Mouse (Mus musculus) retina, postnatal 1 day (tissue): ENCODE results near the gene Cep131.

Experiments
- DNase-seq: peaks from one replicate; pipeline ENCODE4 v3.0.0-alpha.2; 2012

Cep131 gene

DNA sequence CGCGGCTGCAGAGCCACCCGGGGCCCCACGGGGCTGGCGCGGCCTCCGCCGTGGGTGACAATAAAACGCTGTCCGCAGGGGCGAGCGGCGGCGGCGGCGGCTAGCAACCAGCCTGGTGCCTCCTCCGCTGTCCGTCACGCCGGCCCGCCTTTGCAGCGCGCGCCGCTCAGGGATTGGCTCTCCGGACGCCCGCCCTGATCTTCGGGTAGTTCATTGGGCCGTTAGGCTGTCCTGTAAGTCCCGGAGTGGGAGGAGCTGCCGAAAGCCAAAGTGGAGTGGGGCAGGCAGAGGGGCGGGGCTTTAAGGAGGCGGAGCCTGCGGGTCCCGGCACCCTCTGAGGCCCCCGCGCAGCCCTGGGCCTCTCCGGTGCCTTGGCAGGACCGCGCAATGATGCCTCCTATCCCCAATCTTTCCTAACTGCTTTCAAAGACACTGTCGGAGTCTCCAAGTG, at the start of gene Cep131:
Gene Cep131 (minus strand): TSS at position 126 of the 451 bp plus-strand sequence.
- DNase-seq, result peak; percentile 99

DNA sequence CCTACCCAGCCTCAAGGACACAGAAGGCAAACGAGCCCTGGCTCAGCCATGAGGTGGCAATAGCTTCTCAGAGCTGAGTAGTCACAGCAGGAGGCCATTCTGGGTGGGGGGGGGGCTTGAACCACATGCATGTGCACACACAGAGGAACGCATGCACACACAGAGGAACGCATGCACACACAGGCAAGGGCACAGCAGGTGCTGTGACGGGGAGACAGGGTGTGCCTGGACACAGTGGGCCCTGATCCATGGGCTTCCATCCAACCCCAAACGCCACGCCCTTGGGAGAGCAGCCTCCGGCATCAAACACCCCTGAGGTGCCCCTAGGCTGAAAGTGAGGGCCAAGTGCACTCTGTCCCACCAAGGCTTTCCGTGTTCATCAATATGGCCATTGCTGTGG, 49.6 kb upstream of the Cep131 start:
- DNase-seq, result no peak

DNA sequence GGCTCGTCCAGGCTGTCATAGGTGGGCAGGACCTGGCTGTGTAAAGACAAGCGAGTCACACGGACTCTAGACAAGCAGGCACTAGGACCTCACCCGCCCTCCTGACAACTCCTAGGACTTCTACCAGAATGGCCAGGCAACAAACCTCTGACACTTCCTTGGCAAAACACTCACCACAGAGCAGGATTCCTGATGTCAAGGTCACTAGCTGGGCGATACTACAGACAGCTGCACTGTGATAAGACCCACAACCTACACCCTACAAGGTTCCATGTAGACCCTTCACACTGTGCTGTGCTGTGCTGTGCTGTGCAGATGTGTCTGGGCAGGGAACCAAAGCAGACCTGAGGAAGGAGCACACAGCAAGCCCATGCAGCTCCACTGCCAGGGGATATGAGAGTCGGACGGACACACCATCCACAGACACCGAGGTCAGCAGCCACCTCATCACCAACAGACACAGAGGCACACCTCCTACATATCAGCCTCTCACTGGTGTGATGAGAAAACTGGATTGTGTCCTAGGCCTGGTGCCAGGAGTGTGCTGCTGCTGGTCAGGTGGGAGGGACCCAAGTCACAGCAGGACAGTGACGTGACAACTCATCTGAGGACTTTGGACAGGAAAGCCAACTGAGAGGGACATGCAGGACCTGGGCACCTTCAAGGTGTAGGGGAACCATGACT, 48.4 kb upstream of the Cep131 start:
- DNase-seq, result no peak

DNA sequence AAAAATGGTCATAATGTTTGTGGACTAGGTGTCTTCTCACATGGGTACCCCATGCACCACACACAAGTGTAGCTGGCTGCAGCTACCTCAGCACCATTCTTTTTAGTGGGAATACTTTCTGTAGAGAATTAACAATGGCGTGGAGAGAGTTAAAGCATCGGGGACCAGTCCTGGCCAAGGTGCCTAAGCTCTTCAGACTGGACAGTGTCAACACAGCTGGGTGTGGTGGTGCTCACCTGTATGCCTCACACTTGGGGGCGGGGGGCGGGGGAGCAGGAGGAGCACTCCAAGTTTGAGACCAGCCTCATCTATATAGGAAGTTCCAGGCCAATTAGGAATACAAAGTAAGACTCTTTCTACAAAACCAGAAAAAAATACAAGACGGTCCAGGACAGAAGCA, 47.5 kb upstream of the Cep131 start:
- no peak for DNase-seq

DNA sequence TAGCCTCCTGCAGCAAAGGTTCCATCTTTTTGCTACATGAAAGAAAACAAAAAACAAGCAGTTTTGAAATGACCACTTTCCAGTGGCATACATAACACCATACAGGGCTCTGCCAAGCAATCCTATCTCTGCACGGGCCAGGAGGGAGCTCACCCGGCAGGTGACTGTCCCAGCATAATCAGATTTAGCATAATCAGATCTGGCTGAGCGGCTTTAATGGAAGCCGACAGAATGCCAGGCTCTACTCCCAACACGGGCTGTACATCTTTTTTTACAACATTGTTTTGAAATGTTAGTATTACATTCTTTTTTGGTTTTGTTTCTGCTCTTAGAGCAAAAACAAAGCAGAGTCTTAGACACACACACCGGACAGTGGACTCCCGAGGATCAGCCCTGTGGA, 42.7 kb upstream of the Cep131 start:
- DNase-seq, result peak; percentile 48

DNA sequence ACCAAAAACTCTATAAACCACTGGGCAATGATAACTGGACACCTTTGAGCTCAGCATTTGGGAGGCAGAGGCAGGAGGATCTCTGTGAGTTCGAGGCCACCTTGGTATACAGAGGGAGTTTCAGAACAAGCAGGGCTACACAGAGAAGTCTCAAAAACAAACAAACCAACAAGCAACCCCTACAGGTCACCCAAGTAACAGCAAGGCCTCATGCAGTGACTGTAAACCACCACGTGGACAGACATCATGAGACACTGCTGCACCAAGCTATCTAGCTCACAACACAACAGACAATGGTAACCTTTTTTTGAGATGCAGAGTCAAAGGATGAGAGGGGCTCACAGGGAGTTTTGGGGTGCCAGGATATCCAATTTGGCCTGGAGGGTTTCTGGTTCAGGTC, 40.2 kb upstream of the Cep131 start:
- DNase-seq, result no peak

DNA sequence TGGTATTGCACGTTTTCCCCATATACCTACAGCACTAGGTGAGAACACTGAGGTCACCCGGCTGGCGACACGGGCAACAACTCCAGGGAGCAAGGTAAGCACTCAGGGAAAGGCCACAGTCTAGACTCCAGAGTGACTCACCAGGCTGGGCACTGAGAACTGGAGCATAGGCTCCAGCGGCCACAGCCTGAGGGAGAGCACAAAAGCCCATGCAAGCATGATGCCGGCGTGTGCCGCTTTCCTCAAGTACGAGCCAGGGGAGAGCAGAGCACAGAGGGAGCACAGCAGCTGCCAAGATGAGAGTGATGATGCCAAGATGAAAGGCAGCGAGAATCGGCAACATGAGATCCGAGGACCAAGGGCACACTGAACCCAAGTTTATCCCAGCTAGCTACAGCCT, 35.5 kb upstream of the Cep131 start:
- peak; percentile 29 for DNase-seq

DNA sequence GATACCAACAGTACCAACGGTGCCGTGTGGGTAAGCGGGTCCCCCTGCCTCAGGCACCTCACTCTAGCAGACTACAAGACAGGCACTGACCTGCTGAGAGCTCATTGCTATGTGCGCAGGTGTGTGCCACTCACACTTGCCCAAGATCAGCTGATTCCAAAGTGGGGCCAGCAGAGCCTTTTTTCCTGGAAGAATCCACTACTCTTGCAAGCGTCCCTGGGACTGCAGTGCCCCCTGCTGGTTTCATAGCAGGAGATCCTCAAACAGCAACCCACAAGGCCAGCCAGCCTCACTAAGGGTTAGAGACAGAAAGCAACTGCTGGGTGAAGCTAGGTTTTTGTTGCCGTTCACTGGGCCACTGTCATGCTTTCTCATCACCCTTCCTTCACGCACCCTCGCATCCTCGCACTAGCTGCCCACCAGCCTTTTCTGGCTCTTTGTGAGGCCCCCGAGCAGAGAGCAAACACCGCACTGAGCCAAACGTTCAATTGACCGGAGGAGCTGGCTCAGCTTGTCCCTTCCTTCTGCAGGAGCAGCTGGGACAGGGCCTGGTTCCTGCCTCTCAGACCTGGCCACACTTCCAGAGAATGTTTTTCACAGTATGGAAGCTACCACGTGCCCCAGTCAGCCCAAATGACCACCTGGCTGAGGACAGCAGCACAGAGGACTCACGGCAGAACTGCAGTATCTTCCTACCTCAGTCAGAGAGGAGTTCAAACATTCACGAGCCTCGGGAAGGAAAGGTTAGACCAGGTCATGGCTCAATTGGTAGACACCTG, 34.2 kb upstream of the Cep131 start:
- DNase-seq, result peak; percentile 76

DNA sequence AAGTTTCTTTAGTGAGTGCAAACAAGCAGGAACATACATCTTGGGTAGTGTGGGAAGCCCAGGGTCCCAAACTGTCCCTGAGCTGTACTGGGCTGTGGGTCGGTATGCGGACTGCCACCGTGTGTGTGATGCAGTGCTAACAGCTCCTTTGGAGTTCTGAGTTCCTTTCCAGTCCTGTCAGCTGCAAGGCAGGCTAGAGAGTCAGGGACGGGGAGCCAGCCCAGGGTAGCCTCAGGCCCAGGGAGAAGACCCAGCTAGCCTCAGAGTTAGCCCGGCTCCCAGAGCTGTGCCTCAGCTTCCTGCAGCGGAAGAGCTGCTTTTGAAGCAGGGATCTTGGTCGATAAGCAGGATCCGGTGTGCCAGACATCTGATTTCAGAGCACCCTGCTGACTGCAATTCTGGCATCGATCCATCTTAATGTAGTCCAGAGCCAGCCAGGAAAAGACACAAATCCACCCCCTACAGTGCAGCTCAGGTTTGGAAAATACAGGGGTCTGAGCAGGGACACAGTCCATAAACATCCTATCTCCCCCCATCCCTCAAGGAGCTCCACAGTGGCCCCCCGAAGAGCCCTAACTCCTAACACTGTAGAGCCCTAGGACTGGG, 33.4 kb upstream of the Cep131 start:
- DNase-seq, result no peak

DNA sequence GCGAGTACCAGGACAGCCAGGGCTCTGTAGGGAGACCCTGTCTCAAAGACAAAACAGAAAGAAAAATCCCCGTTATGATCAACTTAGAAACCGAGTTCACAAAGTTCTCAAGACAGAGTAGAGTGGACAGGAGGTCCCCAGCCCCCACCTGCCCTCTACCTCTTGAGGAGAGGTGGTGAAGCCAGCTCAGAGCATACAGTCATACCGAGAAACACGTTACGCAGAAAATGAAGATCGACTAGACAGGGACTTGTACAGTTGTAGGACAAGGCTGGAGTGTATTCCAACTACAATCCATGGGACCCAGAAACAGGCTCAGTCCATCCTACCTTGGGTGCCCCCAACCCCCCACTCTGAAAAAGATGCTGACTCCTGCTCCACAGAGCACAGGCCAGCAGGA, 32.5 kb upstream of the Cep131 start:
- DNase-seq, result no peak

DNA sequence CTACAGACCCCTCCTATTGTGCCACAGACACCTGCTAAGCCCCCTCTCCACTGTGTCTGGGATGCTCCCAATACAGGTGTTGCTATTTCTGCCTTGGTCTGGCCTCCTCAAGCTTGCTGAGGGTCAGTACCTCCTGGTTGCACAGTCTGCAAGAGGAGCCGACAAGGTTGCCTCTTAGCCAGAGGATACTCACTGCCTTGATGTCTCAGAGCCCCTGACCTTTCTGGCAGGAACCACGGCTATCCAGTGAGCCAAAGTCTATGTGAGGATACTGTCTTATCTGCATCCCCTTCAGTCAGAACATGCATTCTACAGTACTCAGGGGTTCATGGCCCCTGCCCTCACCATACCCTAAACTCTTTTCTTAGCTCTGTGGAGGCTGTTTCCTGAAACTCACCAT, 31.0 kb upstream of the Cep131 start:
- no peak for DNase-seq

DNA sequence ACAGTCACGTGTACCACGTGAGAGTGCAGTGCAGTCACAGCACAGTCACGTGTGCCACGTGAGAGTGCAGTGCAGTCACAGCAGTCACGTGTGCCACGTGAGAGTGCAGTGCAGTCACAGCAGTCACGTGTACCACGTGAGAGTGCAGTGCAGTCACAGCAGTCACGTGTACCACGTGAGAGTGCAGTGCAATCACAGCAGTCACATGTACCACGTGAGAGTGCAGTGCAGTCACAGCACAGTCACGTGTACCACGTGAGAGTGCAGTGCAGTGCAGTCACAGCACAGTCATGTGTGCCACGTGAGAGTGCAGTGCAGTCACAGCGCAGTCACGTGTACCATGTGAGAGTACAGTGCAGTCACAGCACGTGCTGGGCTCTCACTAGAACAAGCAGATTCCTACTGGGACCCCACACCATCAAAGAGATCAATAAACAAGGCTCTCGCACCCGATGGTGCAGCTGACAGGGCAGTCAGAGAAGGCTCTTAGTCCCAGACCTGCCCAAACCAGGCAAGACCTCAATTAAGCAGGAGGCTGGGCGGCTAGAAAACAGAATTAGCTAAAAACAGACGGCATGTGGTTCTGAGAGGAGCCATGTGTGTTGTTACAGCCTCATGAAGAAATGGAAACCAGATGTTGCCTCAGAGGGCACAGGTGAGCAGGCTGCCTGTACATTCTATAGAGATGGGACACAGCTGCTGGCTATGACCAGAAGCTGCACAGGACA, 28.0 kb upstream of the Cep131 start:
- no peak for DNase-seq

DNA sequence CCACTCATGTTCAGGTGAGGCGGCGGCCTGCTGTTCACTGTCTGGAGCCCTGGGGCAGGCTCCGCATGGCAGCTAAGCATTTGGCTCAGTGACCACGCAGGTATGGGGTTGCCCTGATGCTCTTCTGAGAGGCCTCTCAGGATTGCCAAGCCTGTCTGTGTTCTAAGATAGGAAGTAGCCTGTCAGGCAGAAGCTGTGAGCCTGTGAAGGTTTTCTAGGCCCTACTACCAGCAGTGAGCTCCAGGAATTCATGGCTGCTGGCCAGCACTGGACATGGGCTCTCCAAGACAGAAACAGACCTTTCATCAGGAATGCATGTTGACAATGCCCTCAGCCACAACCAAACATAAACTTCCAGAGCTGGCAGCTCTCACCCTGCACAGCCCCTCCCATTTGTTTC, 25.5 kb upstream of the Cep131 start:
- no peak for DNase-seq

DNA sequence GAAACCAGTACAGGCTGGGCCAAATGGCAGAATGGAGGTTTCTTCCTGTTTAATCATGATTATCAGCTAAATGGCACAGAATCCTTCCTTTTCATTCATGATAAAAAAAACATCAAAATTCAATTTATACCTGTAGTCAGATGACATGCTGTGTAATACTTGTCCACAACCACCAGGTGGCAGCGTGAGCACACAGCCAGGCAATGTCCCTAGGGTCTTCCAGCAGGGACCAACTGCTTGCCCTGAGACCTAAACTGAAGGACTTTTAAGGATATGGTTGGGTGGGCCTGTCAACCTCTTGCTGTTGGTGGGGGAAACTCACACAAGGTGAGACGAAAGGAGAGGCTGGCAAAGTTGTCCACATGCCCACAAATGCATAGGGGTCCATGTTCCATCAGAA, 24.4 kb upstream of the Cep131 start:
- DNase-seq, result peak; percentile 81

DNA sequence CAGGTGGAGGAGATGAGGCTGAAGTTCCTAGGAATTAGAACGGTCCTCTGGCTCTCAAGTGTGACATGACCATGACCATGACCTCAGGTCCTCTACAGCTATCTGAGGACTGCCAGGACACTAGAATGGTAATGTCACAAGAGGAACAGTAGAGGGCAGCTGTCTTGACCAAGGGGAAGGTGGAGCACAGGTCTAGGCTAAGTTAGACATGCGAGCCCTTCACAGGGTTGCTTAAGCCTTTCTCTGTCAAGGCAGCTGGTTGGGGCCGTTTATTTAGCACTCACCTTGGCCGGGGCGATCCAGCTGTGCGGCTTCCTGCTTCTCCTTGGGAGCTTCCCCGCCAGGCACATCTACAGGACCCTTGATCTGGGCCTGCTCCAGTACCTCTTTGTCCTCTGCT, 23.9 kb upstream of the Cep131 start:
- peak; percentile 32 for DNase-seq

DNA sequence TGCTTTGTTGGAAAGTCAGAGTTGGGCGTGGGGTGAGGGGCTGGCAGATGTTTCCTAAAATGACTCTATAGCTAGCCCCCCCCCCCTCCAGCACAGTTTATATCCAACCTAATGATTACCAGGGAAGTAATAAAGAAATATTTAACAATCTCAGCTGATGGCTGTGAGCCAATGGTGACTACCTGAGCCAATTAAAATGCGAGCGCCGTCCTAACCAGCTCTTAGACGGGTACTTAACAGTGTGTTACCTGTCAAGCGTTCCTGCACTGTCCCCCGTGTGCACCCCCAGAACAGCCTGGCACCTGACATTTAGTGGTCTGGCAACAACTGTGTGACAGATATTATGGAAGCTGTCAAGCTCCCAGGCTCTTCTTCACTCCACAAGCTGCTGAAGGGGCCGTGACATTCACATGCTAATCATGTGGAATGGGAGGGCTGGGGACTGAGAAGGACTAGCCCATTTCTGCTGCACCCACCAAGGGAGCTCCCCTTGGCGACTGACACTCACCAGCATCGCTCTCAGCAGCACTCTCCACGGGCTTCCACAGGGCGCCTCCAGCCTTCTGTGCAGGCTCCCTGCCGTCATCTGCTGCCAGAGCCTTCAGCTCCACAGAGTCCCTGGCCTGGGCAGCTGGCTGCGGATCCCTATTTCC, 23.1 kb upstream of the Cep131 start:
- DNase-seq, result no peak

DNA sequence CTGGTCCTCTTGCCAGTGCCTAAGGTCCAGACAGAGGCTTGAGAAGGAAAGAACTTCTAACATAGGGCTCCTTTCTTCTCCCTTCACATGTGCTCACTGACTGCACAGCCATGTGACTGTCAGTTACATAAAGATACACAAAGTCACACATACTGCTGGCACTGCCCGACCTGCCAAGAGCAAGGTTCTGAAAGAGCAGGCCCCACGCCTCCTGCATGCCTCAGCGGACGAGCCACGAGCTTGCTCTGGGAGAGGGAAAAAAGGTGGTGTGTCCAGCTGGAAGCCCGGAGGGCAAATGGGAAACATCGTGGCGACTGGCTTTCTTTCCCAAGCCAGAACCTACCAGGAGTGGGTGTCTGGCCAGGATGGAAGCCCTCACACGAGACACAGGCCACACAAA, 21.2 kb upstream of the Cep131 start:
- no peak for DNase-seq

DNA sequence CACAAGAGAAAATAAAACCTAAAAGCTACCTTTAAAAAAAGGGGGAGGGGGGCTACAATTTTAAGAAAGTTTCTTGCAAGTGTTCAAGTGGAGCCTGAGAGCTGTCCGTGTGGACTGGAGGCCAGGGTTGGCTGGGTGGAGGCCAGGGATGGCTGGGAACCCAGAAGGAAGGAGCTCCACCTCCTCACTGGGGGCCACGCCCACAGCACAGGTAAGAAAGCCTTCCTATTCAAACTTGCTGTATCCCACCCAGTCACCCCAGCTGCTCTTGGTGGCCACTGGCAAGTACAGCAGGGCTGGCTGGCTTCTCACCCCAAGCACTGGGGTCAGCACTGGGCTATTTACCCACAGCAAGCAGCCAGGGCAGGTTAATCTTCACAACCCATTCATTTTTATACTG, 20.4 kb upstream of the Cep131 start:
- DNase-seq, result no peak

DNA sequence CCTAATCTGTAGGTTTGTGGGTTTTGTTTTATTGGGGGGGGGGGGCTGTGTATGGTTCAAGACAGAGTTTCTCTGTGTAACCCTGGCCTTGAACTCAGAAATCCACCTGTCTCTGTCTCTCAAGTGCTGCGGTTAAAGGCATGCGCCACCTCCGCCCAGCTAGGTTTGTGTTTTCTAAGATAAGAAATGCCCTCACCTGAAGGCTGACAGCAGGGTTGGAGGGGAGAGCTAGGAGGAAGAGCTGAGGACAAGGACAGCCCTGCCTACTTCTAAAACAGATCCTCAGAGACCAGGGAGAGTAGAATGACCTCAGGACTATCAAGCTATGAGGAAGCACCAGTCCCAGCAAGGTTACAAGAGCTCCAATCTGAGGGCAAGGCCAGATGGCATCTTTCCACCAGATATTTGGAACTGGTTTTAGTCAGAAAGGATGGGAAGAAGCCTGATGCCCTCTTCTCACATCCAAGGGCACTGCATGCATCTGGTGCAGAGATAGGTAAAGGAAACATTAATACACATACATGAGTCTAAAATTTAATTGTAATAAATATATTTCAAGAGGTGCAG, 16.9 kb upstream of the Cep131 start:
- DNase-seq, result no peak

DNA sequence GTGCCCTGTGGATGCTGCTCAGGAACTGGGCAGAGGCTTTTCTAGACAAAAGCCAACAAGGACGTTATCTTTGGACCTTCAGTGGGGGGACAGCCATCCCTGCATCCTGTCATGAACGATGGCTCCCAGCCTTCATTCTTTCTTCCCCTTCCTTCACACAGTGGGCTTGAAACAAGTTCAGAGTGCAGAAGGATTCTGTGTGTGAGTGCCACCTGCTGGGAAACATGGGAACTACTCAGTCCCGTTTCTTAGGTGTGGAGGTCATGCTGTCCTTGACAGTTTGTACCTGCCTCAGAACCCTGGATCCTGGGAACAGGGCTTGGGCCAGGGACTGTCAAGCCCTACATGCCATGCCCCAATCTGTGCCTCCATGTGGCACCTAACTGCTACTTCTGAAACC, 14.4 kb upstream of the Cep131 start:
- DNase-seq, result peak; percentile 82

DNA sequence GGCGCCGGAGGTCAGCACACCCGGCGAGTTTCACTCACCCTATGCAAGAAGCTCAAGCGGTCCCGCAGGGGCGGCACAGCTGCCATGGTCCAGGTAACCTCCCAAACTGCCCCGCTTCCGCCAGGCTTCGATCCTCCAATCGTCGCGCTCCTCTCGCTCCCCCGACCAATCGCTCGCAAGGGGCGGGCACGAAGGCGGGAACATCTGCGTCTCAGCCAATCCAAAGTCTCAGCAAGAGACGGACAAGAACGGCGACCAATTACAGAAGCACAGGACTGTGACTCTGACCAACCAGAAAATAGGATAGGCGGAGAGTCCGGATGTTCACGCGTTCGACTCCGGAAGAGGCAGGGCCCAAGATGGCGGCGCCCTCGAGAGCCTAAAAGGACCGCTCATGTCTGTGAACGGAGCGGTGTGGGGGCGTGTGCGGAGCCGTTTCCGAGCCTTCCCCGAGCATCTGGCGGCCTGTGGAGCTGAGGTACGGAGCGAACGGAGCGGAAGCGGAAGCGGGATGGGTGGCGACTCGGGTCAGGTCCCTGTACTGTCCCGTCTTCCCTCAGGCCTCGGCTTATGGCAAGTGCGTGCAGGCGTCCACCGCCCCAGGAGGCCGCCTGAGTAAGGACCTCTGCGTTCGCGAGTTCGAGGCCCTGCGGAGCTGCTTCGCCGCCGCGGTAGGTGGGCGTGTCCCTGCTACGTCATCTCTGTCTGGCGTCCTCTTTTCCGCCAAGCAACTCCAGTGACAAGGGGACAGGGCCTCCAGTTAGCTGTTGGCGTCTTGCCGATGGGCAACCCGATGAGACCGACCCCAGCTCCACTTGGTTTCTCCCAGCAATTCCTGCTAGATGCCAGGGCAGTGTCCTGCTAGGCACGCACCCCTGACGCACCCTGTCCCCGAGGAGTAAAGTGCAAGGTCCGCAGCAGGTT, 12.2 kb upstream of the Cep131 start, which contains the start of the genes Tepsin and Ndufaf8:
Gene Tepsin (minus strand): TSS at position 144 of the 924 bp plus-strand sequence.
Gene Ndufaf8 (plus strand): TSS at position 341 of the 924 bp plus-strand sequence.
- peak; percentile 99 for DNase-seq
